Mouse (Mus musculus): ENCODE measurements around the gene Usp37.

DNA sequence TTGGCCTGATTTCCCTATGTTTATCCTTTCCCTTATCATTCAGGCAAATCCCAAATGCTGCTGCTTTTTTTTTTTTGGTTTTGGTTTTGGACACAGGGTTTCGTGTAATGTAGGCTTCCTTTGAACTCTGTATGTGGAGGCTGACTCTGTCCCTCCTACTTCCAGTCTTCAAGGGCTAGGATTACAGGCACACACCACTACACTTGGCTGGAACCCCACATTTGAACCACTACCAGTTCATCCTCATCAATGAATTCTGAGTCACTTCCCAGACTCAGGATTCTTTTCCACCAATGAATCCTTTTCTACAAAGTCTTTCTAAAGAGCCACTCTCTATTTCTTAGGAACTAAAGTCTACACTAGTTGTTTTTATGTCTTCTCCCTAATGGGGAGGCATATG, 43.0 kb downstream of the Usp37 start:
- TF ChIP-seq EP300 (IDR thresholded peaks at IDR 0.05; ENCODE audit: low read depth), result no peak
- TF ChIP-seq CTCF (IDR thresholded peaks at IDR 0.05; ENCODE audit: low read depth), result no peak
